Mouse (Mus musculus): ENCODE data around the gene D130052B06Rik.

D130052B06Rik gene

GRCm38 (mm10) chr11:33655861-33656593 lies 56.9 kb downstream of the D130052B06Rik start:
- in situ Hi-C loops (cut with MboI; ENCODE audit: low pct_unique_long_range_greater_than_20kb in 1 of 2, low sequenced_read_pairs in 2 of 2, unreplicated experiment in 1 of 2): no loop called here

- in situ Hi-C loops (cut with MboI; ENCODE audit: low pct_unique_long_range_greater_than_20kb in 1 of 2, low sequenced_read_pairs in 2 of 2, unreplicated experiment in 1 of 2): no loop called here
These were observed 61.2 kb downstream of the D130052B06Rik start for GRCm38 (mm10) chr11:33660016-33660913.

GRCm38 (mm10) chr11:33663599-33663998 lies 64.5 kb downstream of the D130052B06Rik start:
- in situ Hi-C loops (cut with MboI; ENCODE audit: low pct_unique_long_range_greater_than_20kb in 1 of 2, low sequenced_read_pairs in 2 of 2, unreplicated experiment in 1 of 2): no loop called here

GRCm38 (mm10) chr11:33668376-33668775 lies 69.3 kb downstream of the D130052B06Rik start:
- in situ Hi-C loops (cut with MboI; ENCODE audit: low pct_unique_long_range_greater_than_20kb in 1 of 2, low sequenced_read_pairs in 2 of 2, unreplicated experiment in 1 of 2): no loop called here

- in situ Hi-C loops (cut with MboI; ENCODE audit: low pct_unique_long_range_greater_than_20kb in 1 of 2, low sequenced_read_pairs in 2 of 2, unreplicated experiment in 1 of 2): no loop called here
These were observed 71.2 kb downstream of the D130052B06Rik start for GRCm38 (mm10) chr11:33670105-33670965.

Measured in mouse embryonic stem cell (cell line).